Mouse (Mus musculus) monocyte, adult 2 months (primary cell): ENCODE results near the gene Armc2.

ENCODE experiments used
- DNase-seq, 2 experiments: peaks; one replicate each; pipeline ENCODE4 v3.0.0; 2022; ENCODE audit warnings: low spot score in 2 of 2, low read depth in 1 of 2

The Armc2 gene

DNA sequence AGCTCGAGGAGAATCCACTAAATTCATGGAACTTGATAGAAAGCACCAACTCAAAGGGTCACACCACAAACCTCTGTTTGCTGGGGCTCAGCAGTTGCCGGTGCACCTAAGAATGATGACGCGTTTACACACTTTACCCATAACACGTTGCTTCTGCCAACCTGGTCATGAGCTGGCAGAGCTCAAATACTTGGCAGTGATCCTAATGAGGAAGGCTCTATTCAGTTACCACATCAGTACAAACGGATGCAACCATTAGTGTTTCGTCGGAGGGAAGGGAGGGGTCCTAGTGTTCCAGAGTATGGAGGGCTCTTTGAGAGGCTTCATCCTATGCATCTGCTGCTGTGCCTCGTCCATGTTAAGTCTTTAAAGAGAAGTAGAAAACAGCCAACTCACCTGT, 3.3 kb upstream of the Armc2 start:
- DNase-seq = no peak

DNA sequence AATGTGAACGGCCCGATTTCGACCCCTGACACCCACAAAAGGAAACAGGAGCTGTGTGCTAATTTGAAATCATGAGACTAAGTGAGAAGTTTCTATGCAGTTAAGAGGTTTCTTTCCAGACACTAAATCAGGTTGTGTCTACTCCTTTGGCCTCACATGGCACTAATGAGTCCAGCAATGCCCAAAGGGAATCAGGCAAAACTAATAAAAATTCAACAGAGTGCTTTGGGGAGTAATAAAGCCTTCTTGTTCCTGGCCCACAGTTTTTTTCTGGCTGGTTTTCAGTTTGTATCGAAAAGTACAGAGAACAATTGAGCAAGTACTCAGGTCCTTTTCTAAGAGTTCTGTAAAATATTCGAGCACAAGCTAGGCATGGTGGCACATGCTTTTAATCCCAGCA, 4.2 kb downstream of the Armc2 start:
- no peak for DNase-seq

DNA sequence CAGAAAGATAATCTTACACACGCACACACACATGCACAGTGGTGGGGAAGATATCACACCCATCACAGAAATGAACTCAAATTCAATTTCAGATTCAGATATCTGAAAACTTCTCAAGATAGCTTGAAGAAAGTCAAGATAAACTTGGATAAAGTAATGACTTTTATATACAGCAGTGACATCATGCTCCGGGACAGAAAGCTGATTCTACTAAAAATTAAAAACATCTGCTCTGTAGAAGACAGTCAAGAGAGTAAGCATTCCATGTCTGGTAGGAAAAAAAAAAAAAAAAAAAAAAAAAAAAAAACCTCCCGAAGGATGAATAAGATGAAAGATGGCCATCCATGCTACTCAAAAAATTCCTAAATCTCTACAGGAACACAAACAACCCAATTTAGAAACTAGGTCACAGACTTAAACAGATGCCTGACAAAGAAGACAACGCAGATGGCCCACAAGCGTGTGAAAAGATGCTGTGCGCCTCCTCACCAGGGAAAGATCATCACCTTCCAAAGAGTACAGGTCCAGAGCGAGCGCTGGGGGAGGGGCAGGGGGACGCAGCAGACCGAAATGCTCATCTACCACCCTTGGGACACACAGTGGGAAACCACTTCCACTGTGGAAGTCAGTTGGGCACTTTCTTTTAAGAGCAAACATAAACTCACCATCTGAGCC, 7.3 kb downstream of the Armc2 start:
- DNase-seq = no peak

DNA sequence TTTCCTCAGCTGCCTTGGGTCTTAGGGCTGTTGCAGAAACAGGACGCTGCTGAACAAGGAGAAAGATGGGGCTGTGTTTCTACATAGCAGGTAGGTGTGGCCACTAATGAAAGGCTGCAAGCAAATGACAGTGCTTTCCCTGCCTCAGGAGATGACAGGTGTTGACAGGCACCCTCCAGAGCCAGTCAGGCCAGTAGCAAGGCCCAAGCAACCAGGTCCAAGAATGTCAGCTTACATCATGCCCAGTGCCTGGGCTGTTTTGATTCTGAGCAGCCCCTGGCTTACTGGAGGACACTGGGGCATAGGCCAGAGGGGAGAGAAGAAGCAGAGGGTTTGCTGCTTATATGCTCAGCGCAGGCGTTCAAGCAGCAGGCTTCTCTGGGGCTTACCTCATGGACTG, 13.0 kb downstream of the Armc2 start:
- DNase-seq = no peak

DNA sequence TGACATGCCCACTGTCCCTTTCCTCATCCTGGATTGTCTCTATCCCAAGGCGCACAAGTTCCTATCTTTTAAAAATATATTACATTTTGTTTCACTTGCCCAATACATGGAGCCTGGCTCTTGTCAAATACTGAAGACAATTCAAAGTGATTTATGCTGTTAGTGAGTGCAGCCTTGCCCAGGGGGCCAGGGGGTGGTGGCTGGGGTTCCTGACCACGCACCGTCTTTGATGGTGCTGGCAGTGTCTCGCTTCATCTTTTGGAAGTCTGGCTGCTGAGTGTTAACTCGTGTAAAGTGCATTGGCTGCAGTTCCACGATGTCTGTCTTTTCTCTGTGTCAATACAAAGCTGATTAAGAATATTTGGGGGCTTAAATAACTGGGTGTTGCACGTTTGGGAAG, 13.6 kb downstream of the Armc2 start:
- no peak for DNase-seq

DNA sequence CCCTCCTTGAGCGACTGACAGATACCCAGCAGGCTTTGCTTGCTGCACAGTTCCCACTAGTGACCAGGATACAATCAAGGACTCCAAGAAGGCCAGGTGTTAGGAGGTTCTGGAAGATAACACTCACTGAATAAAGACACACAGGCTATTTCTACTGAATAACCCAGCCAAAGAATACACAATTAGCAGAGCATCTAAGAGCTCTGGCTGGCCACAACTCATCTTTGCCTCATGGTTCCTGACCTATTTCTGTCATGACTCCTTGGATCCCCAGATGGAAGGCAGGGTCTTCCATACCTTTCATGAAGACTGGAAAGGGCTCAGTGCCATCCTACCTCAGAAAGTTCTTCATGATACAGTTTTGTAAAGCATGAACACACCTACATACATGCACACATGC, 14.2 kb downstream of the Armc2 start:
- DNase-seq = no peak

DNA sequence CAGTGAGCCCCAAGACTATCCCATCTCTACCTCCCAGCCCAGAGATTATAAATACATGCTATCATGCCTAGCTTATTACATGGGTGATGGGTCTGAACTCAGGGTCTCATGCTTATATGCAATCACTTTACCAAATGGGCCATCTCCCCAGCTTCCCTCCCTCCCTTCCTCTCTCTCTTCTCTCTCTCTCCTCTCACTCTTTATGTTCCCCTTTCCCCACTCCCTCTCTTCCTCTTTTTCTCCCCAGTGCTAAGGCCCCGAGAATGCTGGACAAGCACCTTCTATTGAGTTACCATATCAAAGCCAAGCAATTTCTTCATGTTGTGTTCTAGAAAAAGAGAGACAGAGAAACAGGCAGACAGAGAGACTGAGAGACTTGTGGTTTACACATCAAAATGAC, 14.7 kb downstream of the Armc2 start:
- no peak for DNase-seq

DNA sequence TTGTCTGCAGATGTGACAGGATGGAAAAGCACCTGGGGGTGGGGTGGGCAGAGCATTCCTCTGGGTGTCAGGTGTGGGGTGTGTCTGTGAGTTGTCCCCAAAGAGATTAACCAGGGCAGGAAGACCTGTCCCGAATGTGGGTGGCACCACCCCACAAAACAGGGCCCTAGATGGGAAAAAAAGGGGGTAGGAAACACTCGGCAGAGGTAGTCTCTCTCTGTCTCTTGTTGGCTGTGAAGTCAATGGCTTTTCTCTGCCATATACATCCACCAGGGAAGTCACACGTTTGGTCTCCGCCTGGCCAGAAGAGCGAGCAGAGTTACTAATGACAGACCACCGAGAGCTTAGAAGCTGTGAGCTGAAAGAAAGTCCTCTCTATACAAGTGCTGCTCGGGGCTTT, 15.8 kb downstream of the Armc2 start:
- no peak for DNase-seq

DNA sequence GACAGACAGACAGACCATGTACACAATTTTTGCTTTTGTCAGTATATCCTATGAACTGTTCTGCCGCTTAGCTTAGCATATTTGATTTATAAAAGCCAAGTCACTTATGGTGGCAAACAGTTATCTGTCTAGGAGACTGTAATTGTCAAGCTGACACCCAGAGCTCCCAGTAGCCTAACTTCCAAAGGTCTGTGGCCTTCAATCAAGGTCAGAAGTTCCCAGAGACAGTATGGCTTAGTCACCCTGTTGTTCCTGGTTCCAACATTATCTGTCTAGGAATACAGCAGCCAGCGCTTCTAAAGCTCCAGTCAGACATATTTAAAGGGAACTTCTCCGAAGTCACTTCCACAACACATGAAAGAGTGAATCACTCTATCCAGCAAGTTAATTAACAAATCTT, 17.0 kb downstream of the Armc2 start:
- no peak for DNase-seq

DNA sequence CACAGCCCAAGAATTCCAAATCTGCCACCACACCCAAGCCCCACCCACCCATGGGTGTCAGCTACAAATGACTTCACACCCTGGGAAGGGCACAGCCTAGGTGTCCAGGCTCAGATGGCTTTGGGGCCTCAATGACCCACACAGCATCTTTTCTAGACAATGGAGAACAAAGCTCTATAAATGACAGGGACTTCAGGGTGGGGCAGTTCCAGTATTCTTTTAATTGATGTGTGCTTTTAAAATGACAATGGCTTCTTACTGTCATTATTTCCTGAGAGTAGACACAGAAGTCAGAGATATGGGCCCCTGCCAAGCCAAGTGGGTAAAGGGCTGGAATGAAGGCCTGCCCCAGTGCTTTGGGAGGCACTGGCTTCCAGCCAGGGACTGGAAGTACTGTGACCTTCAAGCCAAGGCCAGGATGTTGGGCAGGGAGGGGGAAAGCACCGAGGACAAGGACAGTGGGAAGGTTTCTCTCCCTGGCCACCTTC, 20.5 kb downstream of the Armc2 start:
- no peak for DNase-seq

DNA sequence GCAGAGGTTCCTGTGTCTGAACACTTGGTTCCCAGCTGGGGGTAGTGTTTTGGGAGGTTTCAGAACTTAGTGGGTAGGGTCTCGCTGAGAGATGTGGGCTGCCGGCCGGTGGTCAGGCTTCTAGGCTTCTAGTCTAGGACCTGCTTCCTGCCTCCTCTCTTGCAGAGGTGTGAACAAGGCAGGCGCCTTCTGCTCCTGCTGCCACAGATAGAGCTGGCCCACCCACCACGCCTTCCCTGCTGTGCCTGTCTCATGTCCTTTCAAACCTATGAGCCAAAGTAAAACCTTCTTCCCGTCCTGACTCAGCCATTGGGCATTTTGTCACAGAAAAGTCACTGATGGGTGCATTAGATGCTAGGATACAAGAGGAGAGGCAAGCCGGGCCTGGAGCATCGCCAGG, 22.1 kb downstream of the Armc2 start:
- no peak for DNase-seq

DNA sequence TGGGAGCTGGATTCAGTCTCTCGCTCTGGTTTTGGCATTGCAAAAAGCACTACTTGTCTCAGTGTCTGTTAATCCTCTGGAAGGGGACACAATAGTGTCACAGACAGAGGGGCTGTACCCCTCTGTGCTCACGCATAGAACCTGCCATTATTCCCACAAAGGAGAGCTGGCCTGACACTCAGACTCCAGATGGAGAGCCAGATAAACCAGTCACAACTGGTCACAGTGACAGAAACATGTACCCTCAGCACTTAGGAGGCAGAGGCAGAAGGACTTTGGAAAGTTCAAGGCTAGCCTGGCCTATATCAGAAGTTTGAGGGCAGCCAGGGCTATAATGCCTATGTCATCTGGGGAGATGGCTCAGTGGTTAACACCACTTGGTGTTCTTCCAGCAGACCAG, 23.2 kb downstream of the Armc2 start:
- no peak for DNase-seq

DNA sequence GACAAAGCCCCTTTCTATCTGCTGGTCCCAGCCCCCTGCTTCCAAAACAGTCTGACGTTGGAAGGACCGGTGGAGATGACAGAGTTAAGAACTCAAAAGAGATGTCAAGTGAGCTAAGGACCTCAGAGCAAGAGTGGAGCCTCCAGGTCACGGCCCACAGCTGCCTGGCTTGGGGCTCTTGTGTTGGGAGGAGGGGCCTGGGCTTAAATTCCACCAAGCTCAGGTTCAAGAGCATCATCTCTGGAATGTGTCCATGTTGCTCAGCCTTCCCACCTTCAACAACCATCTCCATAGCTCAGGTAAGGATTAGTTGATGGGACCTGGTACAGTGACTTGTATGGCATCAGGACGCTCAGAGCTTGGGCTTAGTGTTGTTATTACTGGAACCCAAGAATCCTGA, 23.7 kb downstream of the Armc2 start:
- DNase-seq = no peak

DNA sequence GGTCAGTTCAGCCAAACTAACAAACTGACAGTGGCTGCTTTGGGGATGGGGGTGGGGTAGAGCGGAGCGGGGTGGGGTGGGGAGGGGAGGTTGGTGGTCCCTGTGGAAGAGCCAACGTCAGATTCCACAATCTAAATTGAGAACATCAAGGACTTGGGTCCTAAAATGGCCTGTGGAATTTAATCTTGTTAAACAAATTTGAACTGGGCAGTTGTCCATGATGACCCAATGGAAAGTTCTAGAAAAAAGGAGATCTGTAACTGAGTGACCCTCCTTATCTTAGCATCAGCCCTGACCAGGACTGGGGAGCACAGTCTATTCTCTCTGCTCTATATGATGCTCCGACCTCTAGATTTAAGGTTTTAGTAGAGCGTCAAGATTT, 26.2 kb downstream of the Armc2 start:
- no peak for DNase-seq

DNA sequence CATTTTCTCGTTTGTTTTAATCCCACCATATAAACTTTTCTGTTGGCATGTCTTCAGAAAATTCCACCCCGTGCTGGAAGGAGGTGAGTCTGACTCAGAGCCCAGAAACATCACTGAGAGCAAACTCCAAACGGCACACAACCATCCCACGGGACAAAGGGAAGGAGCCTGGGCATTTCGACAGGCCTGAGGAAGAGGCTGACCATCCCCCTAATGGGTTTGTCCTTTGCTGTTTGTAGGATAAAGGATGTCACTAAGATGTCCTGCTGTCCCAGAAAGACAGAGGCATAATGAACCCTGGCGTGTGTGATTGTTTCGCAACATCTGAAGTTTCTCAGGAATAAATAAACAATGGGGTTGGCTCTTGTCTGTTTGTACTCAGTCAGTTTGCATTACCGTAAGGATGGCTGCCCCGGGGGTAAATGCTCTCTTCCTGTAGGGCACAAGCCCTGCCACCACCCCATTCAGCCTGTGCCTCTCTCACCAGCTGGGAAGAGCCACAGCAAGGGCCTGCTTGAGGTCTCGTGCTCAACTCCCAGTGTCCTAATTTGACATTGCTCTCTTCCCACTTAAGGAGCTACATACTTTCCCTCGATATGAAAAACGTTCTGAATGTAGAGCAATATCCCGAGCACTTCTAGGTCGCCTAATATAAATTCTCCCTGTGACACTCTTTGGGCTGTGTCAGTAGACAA, 26.7 kb downstream of the Armc2 start:
- DNase-seq = no peak

DNA sequence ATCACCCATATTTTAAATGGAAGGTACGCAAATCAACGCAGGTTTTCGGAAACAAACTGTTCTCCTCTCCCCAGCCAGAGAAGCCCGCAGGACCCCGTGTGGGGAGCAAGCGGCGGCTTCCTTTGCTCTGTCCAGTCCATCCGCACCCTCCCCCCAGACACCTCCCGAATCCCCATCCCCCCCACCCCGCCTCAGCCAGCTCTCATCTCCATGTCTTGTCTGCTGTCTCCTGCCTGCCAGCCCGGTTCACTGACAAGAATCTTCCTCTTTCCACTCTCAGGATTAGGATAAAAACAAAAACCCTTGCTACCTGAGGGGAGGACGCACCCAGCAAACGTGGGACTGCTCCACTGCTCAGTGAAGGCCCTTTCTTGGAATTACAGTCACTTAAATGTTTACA, 27.3 kb downstream of the Armc2 start:
- DNase-seq = no peak

DNA sequence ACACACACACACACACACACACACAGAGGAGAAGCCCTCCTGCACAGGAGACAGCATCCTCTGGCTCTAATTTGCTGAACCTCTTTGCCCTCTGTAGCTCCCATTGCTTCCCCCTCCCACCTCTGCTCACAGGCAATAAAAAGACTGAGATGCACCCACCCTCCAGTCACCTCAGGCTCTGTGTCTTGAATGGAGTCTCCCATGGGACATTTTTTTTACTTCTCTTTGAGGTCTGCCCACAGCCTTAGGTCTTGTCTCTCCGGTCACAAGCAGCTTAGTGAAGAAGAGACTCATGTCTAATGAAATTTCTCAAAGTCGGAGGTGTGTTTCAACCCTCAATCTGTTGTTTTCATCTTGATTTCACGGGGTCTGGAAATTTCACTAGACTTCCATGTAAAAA, 29.3 kb downstream of the Armc2 start:
- DNase-seq = no peak

DNA sequence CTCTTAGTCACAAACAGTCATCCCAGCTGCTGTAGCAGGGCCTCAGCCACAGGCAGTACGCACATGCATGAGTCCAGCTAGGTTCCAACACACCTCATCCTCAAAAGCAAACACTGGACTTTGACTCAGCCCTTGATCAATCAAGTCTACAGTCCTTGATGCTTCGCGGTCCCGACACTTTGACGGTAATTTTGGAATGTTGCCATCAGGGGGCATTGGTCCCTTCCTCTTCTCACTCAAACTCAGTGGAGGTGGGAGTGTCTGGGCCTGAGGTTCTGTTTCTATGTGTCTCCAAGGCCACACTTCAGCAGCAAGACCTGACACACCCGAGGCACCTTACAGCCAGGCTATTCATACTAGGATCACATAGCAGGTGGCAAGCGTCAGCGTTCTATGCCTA, 32.1 kb downstream of the Armc2 start:
- no peak for DNase-seq

DNA sequence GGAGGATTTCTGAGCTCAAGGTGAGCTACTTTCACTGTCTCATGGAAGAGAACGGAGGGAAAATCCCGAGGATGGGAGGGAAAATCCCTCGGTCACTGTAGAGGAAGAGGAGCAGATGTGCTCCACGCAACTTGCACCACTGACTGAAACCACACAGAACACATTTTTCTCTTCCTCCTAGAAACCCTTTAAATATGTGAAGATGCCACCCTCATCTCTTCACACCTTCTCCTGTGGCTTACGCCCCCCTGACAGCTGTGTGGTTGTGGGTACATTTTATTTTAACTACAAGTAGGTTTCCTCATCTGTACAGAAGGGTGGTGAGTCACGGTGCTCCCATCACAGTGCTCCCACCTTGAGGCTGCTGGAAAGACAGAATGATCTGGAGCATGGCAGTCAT, 34.0 kb downstream of the Armc2 start:
- DNase-seq = no peak

DNA sequence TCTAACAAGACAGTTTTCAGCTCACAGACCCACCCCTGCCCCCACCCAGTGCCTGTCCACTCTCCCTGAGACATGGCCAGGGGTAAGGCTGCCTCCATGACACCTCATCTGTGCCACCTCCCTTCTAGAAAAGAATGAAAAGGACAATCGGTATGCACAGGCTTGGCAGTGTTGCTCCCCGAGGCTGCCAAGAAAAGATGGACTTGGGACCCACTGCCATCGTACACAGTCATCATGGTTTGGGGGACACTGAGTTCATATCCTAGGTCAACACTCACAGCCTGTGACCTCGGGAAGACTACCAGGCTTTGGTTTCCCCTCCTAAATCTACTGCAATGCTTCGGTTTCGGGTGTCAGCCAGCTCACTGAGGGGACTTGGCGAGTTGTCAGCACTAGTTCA, 35.4 kb downstream of the Armc2 start:
- no peak for DNase-seq

DNA sequence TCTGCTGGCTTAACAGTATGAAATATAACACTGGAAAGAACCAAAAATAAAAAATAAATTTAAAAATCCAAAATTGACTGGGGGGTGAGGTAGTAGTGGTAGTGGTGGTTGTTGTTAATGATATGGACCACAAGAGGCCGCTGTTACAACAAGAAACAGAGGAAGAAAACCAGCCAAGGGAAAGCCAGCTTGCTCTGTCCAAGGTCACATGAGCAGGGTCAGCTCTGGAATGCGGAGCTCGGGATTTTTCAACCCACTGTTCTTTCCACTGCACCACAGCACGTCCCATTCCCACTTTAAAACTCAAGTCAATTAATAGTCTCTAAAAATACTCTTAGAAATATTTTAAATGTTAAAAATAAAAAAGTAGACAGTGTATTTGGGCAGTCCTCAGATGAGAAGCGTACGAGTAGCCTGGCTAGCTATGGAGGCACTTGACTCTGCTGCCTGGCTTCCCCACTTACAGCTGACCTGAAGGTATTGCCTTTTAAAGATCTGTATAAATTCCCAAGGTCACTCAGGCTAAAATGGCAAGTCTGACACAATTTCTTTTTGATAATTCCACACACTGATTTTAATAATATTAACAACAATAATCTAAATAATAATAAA, 37.4 kb downstream of the Armc2 start:
- no peak for DNase-seq

DNA sequence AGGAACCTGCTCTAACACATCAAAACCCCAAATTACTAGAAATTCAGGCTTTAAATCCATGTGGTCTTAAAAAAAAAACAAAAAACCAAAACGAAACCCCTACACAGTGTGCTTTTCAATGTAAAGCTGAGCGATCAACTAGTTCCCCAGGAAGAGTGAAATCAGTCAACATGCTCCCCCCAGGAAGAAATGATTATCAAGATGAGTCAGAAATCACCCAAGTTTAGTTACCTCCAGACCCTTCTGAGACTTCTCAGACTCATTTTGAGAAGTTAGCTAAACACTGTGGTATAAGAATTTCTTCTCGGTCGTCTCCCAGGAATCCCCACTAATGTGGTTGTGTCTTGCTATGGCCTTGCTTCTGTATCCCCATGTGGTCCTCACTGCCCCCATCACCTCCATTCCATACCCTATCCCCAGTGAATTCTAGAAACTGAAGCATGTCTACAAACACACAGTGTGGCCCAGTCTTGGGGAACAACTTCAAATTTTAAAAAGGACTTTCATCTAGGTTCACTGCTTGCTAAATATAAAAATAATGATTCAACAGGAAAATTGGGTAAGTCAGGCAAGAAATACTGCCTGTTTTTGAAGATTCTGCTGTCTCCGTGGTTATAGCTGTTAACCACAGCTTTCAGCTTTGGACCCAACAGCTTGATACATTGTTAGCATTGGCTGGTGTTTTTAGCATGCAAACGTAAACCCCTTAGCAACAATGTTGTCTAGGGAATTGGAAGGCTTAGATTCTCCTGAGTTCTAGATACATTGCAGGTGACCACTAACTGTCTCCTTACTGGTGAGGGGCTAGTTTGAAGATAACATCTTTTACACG, 39.6 kb downstream of the Armc2 start:
- no peak for DNase-seq
